Mouse (Mus musculus) embryonic facial prominence, embryonic 11.5 days (tissue): ENCODE results near the gene Cfap221. TPM values are rescaled to one million over a fixed set of nuclear protein-coding genes. Genes with fewer than 3 reads are reported as not detected.

ENCODE experiments used
- ATAC-seq: fragments of 200-750 bp; cut with Nextera tagmentation; replicated peaks from 2 replicates; pipeline ENCODE4 v1.8.0; 2017; ENCODE audit warnings: low read depth; ENCODE audit not compliant: insufficient number of reproducible peaks, low FRiP score, low TSS enrichment
- DNase-seq: peaks from one replicate; pipeline ENCODE4 v3.0.0-alpha.2; 2015; ENCODE audit warnings: low spot score
- H3K27ac ChIP-seq: fragments of 300-500 bp; sonication (generic); replicated peaks from 2 replicates; pipeline ENCODE4 v1.5.1; 2014; ENCODE audit warnings: mild to moderate bottlenecking, low read depth, low read length, control low read depth
- H3K27me3 ChIP-seq: fragments of 300-500 bp; sonication (generic); 2 replicates; pipeline ENCODE4 v1.6.1; 2014; ENCODE audit warnings: mild to moderate bottlenecking, low read length, moderate library complexity, mixed read lengths; ENCODE audit not compliant: control insufficient read depth, insufficient read depth
- H3K36me3 ChIP-seq: fragments of 300-500 bp; sonication (generic); replicated peaks from 2 replicates; pipeline ENCODE4 v1.6.1; 2014; ENCODE audit warnings: low read depth, mild to moderate bottlenecking, low read length, moderate library complexity, mixed read lengths; ENCODE audit not compliant: control insufficient read depth, insufficient read depth
- H3K4me1 ChIP-seq: fragments of 300-500 bp; sonication (generic); 2 replicates; pipeline ENCODE4 v1.6.1; 2014; ENCODE audit warnings: low read length, mixed read lengths; ENCODE audit not compliant: control insufficient read depth, insufficient read depth
- H3K4me2 ChIP-seq: fragments of 300-500 bp; sonication (generic); 2 replicates; pipeline ENCODE4 v1.6.1; 2014; ENCODE audit warnings: low read depth, mild to moderate bottlenecking, control low read depth, low read length, moderate library complexity
- H3K4me3 ChIP-seq: fragments of 300-500 bp; sonication (generic); 2 replicates; pipeline ENCODE4 v1.5.1; 2014; ENCODE audit warnings: low read depth, low read length, control low read depth
- H3K9ac ChIP-seq: fragments of 300-500 bp; sonication (generic); replicated peaks from 2 replicates; pipeline ENCODE4 v1.6.1; 2014; ENCODE audit warnings: mild to moderate bottlenecking, control low read depth, low read length
- H3K9me3 ChIP-seq: fragments of 300-500 bp; sonication (generic); replicated peaks from 2 replicates; pipeline ENCODE4 v1.6.1; 2016; ENCODE audit warnings: mild to moderate bottlenecking, low read length, inconsistent platforms, mixed read lengths; ENCODE audit not compliant: control insufficient read depth
- WGBS: fragments of 180-500 bp; shearing (Covaris S2); extraction: QIAGEN DNeasy Blood & Tissue Kit; methylation state at CpG from one replicate; pipeline ENCODE4 v1.1.7; 2014; 5-methylcytosine and 5-hydroxymethylcytosine counted together
- polyA plus RNA-seq: library from polyadenylated mRNA; unstranded; fragments of >200 nt; fragmentation: Nextera tagmentation; extraction: Ambion mirVana; gene quantifications from 2 replicates; pipeline ENCODE4 v1.2.1, GENCODE M21; 2014

Gene Cfap221
- polyA plus RNA-seq, 1 experiment from 2014 or later: not detected

DNA sequence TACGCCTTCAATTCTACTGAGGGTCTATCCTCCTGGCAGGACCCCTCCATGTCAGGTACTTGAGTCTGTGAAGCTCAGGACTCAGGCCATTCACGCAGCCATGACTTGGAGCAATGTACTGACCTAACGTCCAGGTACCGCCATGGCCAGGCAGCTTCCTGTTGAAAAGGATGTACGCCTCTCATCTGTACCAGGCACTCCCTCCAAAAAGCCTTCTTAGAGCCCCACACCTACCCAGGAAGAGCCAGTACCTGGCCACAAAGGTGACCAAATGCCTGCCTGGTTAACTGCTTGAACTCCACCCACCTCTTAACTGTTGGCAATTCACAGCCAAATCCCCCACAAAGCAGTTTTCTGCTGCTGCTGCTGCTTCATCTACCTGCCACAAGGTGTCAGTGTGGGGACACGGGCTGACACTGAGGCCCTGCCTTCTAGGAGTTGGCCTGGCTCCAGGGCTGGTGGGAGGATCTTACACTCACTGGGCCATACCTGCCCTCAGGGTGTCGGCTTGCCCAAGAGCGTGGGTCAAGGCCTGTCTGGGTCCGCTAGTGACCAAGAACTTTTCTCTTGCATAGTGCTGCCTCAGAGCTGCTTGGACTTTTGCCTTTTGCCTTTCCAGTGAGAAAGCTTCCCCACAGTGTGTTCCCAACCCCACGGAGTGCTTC is 35.9 kb upstream of the Cfap221 start:
- no peaks in the 10 kb centered on the region for H3K9me3 ChIP-seq
- ATAC-seq (peak; percentile 81), DNase-seq (peak; percentile 85)
- H3K4me2 ChIP-seq: no peak overlapping the region
- WGBS: 48% methylated on average over 10 of the region's 10 CpGs
- H3K4me1 ChIP-seq: no peaks in the 10 kb centered on the region
- no peak overlapping the region for H3K4me3 ChIP-seq
- H3K36me3 ChIP-seq: no peaks in the 10 kb centered on the region
- no peak overlapping the region for H3K27ac ChIP-seq
- H3K27me3 ChIP-seq: no peaks in the 10 kb centered on the region
- no peak overlapping the region for H3K9ac ChIP-seq

- ATAC-seq (no peak), DNase-seq (no peak)
- H3K4me3 ChIP-seq: no peak overlapping the region
- no peaks in the 10 kb centered on the region for H3K9me3 ChIP-seq
- H3K9ac ChIP-seq: no peak overlapping the region
- H3K36me3 ChIP-seq: no peaks in the 10 kb centered on the region
- no peak overlapping the region for H3K27ac ChIP-seq
- WGBS: 87% methylated on average over 3 of the region's 3 CpGs
- no peak overlapping the region for H3K4me2 ChIP-seq
- no peaks in the 10 kb centered on the region for H3K4me1 ChIP-seq
- no peaks in the 10 kb centered on the region for H3K27me3 ChIP-seq
These were observed 33.4 kb upstream of the Cfap221 start for GRCm38 (mm10) chr1:120030474-120030873.

DNA sequence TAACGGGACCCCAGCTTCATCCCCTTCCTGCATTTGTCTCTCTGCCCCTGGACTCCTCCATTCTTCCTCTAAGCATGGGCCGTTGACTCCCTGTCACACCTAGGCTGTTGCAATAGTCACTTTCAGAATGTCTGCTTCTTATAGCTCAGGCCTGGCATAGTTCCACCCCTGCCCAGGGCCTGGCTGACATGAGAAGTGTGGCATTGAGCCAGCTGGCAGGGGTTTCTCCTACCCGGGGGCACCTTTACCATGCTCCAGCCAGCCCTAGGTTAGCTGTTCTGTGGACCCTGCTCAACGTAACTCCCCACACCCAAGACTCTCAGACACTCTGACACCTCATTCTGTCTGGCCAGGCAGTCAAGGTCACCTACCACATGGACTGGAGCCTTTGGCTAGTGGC is 30.7 kb upstream of the Cfap221 start:
- DNase-seq (no peak), ATAC-seq (no peak)
- H3K4me1 ChIP-seq: no peaks in the 10 kb centered on the region
- H3K27me3 ChIP-seq: no peaks in the 10 kb centered on the region
- no peaks in the 10 kb centered on the region for H3K9me3 ChIP-seq
- H3K4me3 ChIP-seq: no peak overlapping the region
- H3K9ac ChIP-seq: no peak overlapping the region
- WGBS: 79% methylated on average over 4 of the region's 4 CpGs
- H3K27ac ChIP-seq: no peak overlapping the region
- no peaks in the 10 kb centered on the region for H3K36me3 ChIP-seq
- H3K4me2 ChIP-seq: no peak overlapping the region

- Histone ChIP-seq H3K27ac (no peak overlapping the region), H3K4me2 (no peak overlapping the region), H3K9ac (no peak overlapping the region), H3K4me3 (no peak overlapping the region), H3K4me1 (no peaks in the 10 kb centered on the region), H3K36me3 (no peaks in the 10 kb centered on the region), H3K9me3 (no peaks in the 10 kb centered on the region), H3K27me3 (no peaks in the 10 kb centered on the region)
- DNase-seq (no peak), ATAC-seq (no peak)
- 39% methylated on average over 2 of the region's 2 CpGs for WGBS
These were observed 28.0 kb upstream of the Cfap221 start for GRCm38 (mm10) chr1:120025050-120025439.

DNA sequence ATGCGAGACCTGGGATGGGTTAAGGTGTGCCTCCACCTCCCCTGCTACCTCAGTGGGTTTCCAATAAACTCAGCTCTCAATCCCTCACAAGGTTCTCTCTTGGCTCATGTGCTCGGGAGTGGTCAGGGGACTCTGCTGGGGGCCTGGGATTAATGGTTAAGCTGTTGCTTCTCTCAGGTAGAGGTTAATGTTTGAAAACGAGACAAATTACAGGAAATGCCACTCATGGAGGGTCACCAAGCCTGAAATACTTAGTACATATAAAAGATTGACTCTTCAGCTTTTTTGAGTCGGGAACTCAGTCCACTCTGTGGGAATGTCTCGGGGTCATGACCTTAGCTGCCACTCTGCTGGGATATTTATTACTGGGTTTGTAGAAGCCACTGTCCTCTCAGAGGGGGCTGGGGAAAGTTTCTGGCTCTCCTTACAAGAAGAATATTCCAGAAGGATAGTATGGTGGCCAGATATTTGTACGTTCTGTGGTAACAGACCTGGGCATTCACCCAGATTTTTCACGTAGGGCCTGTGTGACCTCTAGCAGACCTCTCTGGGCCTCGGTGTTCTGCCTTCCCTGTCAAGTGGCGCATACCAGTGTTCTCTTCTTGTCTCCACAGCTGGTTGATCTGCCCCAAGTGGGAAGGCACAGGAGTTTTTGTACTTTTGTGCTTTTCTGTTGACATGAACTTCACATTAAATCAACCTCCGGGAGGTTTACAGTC is 27.5 kb upstream of the Cfap221 start:
- Histone ChIP-seq H3K27me3 (no peaks in the 10 kb centered on the region), H3K9me3 (no peaks in the 10 kb centered on the region), H3K9ac (no peak overlapping the region), H3K4me1 (no peaks in the 10 kb centered on the region), H3K4me2 (no peak overlapping the region), H3K27ac (no peak overlapping the region), H3K4me3 (no peak overlapping the region), H3K36me3 (no peaks in the 10 kb centered on the region)
- no peak for DNase-seq
- 56% methylated on average over 10 of the region's 10 CpGs for WGBS
- no peak for ATAC-seq

DNA sequence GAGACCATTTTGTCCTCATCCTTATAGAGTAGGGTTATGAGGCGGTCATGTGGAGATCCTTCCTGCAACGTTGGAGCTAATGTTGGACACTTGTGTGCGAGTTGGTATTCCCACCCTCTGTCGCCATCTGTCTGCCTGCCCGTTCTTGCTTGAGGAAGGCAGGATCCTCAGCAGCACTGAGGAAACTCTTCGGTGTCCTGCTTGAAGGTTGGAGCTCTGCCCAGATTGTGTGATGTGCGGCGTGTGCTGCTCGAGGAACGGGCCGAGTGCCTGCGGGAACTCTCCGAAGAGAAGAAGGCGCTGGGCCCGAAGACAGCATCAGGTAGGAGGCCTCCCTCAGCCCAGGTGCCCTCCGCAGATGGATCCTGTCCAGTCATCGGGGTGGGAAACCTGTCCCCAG is 24.9 kb upstream of the Cfap221 start:
- DNase-seq (no peak), ATAC-seq (no peak)
- Histone ChIP-seq H3K9ac (no peak overlapping the region), H3K4me3 (no peak overlapping the region), H3K27me3 (no peaks in the 10 kb centered on the region), H3K4me1 (no peaks in the 10 kb centered on the region), H3K27ac (no peak overlapping the region), H3K36me3 (no peaks in the 10 kb centered on the region), H3K4me2 (no peak overlapping the region), H3K9me3 (no peaks in the 10 kb centered on the region)
- 90% methylated on average over 17 of the region's 17 CpGs for WGBS

DNA sequence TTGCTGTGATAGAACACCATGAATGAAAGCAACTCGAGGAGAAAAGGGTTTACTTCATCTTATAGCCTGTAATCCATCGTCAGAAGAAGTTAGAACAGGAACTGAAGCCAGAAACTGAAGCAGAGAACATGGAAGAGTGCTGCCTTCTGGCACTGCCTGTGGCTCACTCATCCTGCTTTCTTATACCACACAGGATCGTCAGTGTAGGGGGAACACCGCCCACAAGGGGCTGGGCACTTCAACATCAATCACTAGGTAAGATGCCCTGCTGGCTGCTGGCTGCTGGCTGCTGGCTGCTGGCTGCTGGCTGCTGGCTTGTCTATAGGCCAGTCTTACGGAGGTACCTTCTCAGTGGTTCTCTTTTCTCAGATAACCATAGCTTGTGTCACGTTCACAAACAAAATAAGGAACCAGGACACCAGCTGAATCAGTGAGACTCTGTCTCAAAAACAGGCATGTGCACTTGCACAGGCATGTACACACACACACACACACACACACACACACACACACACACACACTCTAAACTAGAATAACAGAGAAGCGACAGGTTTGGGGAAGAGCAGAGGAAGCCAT is 23.4 kb upstream of the Cfap221 start:
- no peaks in the 10 kb centered on the region for H3K4me1 ChIP-seq
- no peaks in the 10 kb centered on the region for H3K36me3 ChIP-seq
- H3K9ac ChIP-seq: no peak overlapping the region
- ATAC-seq (no peak), DNase-seq (no peak)
- H3K4me3 ChIP-seq: no peak overlapping the region
- H3K27me3 ChIP-seq: no peaks in the 10 kb centered on the region
- no peak overlapping the region for H3K4me2 ChIP-seq
- no peak overlapping the region for H3K27ac ChIP-seq
- no peaks in the 10 kb centered on the region for H3K9me3 ChIP-seq
- 81% methylated on average over 7 of the region's 7 CpGs for whole genome bisulfite sequencing

DNA sequence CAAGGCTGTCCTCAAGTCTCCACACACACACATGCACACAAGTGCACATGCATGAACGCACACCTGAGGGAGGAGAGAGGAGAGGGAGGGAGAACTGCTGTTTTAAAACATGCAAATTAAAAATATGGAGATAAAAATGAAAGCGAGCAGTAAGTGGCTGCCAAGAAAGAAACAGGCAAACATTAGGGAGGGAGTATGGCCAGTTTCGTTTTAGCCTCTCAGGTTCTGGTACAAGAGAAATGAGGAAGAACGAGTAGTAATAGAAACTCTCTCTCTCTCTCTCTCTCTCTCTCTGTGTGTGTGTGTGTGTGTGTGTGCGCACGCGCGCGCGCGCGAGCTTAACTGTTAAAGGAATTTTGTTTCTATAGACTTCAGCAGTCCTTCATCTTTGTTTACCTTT is 22.4 kb upstream of the Cfap221 start:
- Histone ChIP-seq H3K9me3 (no peaks in the 10 kb centered on the region), H3K4me2 (no peak overlapping the region), H3K4me1 (no peaks in the 10 kb centered on the region), H3K27ac (no peak overlapping the region), H3K27me3 (no peaks in the 10 kb centered on the region), H3K4me3 (no peak overlapping the region), H3K36me3 (no peaks in the 10 kb centered on the region), H3K9ac (no peak overlapping the region)
- WGBS: 89% methylated on average over 12 of the region's 12 CpGs
- ATAC-seq: no peak
- DNase-seq: no peak
